Mouse (Mus musculus) left cerebral cortex, adult 18-20 months (tissue): ENCODE results near the gene Yod1. TPM values are rescaled to one million over a fixed set of nuclear protein-coding genes. Genes with fewer than 3 reads are reported as not detected.

Experiments
- DNase-seq, 2 experiments: peaks; one replicate each; pipeline ENCODE4 v3.0.0; 2021 to 2022; ENCODE audit warnings: low spot score in 2 of 2, mixed read lengths in 1 of 2
- total RNA-seq, 2 experiments: library from RNA; stranded (reverse); gene quantifications; 2 replicates each; pipeline ENCODE4 v1.2.3; 2021

Gene Yod1
- total RNA-seq, 2 experiments from 2014 or later: 16.5 TPM

DNA sequence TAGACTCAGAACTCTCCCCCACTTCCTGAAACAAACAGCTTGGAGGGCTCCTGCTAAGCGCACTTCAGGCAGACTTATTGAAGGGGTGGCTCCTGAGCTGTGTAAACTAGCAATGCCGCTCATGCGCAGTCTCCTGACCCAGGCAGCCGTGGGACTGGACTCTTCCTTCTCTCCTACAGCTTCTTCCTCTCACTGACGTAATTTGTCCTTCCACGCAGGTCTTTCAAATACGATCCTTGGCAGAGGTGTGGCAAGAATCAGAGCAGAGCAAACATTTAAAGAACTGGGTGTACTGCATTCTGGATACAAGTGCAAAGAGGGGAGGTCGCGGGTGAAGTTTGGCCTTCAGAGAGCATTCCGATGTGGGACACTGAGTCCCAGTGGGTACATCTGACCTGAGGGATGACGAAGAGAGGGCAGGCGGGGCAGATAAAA is 46.9 kb downstream of the Yod1 start:
- no peak for DNase-seq

DNA sequence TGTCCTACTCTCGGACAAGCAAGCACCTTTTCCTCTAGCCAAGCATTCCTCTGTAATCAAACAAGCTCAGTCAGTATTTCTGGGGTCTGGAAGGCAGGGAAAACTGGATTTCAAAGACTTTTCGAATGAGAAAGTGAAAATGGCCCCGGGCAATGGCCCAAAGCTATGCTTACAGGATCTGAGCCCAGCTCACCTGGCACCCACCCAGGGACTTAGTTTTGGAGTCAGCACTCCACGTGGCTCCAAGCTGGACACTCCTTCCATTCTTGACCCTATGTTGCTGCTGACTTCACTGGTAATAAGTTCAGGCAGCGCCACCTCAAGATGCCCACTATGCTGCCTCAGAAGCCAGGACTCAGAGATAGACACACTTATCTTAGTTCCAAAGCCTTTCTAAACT is 49.9 kb downstream of the Yod1 start:
- no peak for DNase-seq

GRCm38 (mm10) chr1:130769925-130770324 is 52.8 kb downstream of the Yod1 start:
- DNase-seq: no peak

DNA sequence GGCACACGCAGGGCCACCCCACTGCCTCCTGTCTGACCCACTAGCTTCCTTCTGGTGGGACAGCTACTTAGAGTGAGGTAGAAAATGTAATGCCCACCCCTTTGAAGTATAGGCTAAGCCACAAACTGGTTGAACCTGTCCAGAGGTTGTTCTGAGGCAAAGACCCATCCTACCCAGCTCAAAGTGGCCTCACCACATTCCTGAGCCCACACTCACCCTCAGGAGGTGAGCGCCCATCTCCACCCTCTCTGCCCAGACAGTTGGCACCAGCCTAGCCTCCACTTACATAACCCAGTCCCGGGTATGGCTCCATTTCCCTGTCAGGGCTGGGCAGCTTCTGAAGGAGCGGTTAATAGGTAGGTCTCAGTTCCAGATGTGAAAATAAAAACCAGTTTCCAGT is 53.4 kb downstream of the Yod1 start:
- no peak for DNase-seq

- no peak for DNase-seq
Observed at GRCm38 (mm10) chr1:130770981-130771494, 53.9 kb downstream of the Yod1 start.

Other genes with a start within 250 kb of the Yod1 start
- not detected for gene Zp3r, start 87.7 kb upstream of the Yod1 start, total RNA-seq
- gene C4bp, start 55.7 kb upstream of the Yod1 start, total RNA-seq: not detected
- not detected for gene Gm29427, start 1.5 kb upstream of the Yod1 start, total RNA-seq
- 10 to 100 TPM; 36.9 to 43.6 TPM for gene Pfkfb2, start 11.9 kb downstream of the Yod1 start, total RNA-seq
- 1 to 10 TPM; 1.5 TPM for gene AA986860, start 14.6 kb downstream of the Yod1 start, total RNA-seq
- not detected for gene Fcamr, start 83.6 kb downstream of the Yod1 start, total RNA-seq
- gene Pigr, start 109.4 kb downstream of the Yod1 start, total RNA-seq: not detected
- not detected for gene Fcmr, start 148.3 kb downstream of the Yod1 start, total RNA-seq
- gene Il24, start 170.1 kb downstream of the Yod1 start, total RNA-seq: not detected
- gene Il20, start 194.1 kb downstream of the Yod1 start, total RNA-seq: not detected
- gene Il19, start 222.8 kb downstream of the Yod1 start, total RNA-seq: not detected